Mouse (Mus musculus): ENCODE results near the gene Asgr2. TPM values are rescaled to one million over a fixed set of nuclear protein-coding genes. Genes with fewer than 3 reads are reported as not detected.

Asgr2 gene
- 0.12 and 0.26 TPM in 2 replicates for polyA plus RNA-seq (2015; fragmentation: Nextera tagmentation; extraction: Ambion mirVana)

DNA sequence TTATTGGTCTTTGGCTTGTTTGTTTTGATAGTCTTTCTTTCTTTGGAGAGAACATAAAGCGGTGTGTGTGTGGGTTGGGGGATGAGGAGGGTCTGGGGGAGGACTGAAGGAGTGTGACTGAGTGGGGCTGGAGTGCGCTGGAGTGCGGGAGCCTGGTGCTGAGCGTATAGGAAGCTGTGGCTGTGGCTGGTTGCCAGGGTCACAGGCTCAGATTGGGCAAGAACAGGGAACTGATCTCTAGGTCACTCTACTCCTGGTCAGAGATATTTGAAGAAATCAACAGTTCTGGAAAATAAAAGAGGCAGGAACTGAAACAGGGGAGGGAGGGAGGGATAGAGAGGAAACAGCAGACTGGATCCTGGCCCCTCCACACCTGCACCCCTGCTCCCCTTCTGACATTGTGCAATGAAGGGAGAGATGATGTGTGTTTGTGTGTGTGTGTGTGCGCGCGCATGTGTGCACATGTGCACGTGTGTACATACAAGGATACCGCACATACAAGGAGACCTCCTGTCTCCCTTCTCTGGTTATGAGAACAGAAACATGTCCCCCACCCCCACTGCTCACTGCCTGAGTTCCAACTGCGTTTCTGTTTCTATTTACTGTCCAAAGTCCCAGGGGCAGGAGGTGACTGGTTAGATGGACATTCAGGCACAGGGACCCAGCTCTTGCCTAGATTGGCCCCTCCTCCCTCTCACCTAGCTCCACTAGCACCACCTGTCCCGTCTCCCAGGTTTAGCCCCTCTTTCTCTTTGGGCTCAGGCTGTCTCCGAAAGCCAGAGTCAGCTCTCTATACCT, at the start of gene Asgr2:
Gene Asgr2 (plus strand): TSS at position 659 of the 798 bp plus-strand sequence.
- WGBS, result 71% methylated on average over 12 of the region's 12 CpGs

DNA sequence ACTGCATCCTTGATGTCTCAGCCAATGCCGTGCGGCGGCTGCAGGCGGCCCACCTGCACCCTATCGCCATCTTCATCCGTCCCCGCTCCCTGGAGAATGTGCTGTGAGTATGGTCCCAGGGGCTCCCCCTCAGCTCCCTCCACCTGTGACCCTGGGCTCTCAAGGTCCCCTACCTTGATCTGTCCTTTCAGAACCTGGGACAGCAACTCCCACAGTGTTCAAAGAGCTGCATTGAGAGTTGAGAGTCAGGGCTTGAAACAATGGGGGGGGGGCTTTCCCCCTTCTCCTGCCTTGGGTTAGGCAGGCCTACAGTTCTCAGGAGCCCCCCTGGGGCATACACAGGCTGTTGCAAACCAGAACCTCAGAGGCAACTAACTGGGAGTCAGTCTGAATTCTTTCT, 48.8 kb upstream of the Asgr2 start:
- no peaks in the 10 kb centered on the region for H3K9me3 ChIP-seq (replicated peaks)
- H3K4me1 ChIP-seq, result no peaks in the 10 kb centered on the region
- H3K27ac ChIP-seq (replicated peaks), result no peak overlapping the region
- WGBS, result 79% methylated on average over 7 of the region's 7 CpGs
- H3K36me3 ChIP-seq, result peaks cover 61% of the 10 kb centered on the region
- no peak overlapping the region for H3K4me3 ChIP-seq (replicated peaks)
- ATAC-seq (ENCODE audit: insufficient number of reproducible peaks, low FRiP score, low TSS enrichment, low read depth), result no peak
- no peaks in the 10 kb centered on the region for H3K27me3 ChIP-seq
- H3K9ac ChIP-seq, result no peak overlapping the region
- no peak overlapping the region for H3K4me2 ChIP-seq (replicated peaks)

More for the DNA sequence above, at the start of gene Asgr2:
- Histone ChIP-seq H3K9ac (no peak within 1 kb of the TSS), H3K27me3 (no peaks in the 10 kb centered on the region), H3K9me3 (replicated peaks) (no peaks in the 10 kb centered on the region), H3K36me3 (no peaks in the 10 kb centered on the region), H3K4me1 (no peaks in the 10 kb centered on the region), H3K4me3 (replicated peaks) (no peak within 1 kb of the TSS), H3K27ac (replicated peaks) (no peak within 1 kb of the TSS), H3K4me2 (replicated peaks) (no peak within 1 kb of the TSS)
- no peak for ATAC-seq (ENCODE audit: insufficient number of reproducible peaks, low FRiP score, low TSS enrichment, low read depth)

DNA sequence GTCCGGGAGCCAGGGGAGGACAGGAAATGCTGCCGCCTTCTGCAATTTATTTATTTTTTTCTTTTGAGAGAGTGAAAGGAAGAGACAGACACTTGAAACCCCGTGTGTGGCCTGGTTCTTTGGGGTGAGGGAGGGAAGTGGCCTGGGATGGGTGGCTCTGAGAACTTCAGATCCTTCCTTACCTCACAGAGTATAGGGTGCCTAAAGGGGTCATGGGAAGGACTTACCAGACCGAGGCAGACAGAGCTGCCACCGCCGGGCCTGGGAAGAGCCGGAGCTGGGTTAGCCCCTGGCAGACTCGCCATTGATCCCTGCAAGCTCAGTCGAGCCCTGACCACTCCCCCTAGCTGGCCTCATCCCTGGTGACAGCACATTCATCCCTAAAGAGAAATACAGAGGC, 47.0 kb upstream of the Asgr2 start:
- Histone ChIP-seq H3K9me3 (replicated peaks) (no peaks in the 10 kb centered on the region), H3K4me3 (replicated peaks) (no peak overlapping the region), H3K27me3 (no peaks in the 10 kb centered on the region), H3K4me2 (replicated peaks) (no peak overlapping the region), H3K27ac (replicated peaks) (no peak overlapping the region), H3K9ac (no peak overlapping the region), H3K36me3 (peaks cover 49% of the 10 kb centered on the region), H3K4me1 (no peaks in the 10 kb centered on the region)
- no peak for ATAC-seq (ENCODE audit: insufficient number of reproducible peaks, low FRiP score, low TSS enrichment, low read depth)
- WGBS, result 24% methylated on average over 9 of the region's 9 CpGs

DNA sequence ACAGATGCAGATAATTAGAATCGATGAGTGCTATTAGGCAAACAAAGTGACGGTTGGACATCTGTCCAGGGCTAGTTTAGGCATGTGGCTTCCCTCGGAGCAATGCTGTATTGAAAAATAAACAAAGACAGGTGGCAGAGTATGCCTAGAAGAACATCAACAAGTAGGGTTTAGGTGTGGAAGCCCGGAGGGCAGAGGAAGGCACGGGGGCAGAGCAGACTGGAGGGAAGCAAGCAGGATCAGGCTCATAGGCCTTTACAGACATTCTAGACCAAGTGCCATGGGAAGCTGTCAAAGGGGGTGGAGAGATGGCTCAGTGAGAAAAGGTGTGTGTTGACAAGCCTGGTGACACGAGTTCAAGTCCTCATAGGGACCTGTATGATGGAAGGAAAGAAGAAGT, 43.1 kb upstream of the Asgr2 start:
- no peak overlapping the region for H3K9ac ChIP-seq
- no peak overlapping the region for H3K4me2 ChIP-seq (replicated peaks)
- WGBS, result 35% methylated on average over 6 of the region's 6 CpGs
- H3K4me3 ChIP-seq (replicated peaks), result no peak overlapping the region
- H3K9me3 ChIP-seq (replicated peaks), result no peaks in the 10 kb centered on the region
- no peaks in the 10 kb centered on the region for H3K4me1 ChIP-seq
- H3K36me3 ChIP-seq, result peaks cover 13% of the 10 kb centered on the region
- H3K27me3 ChIP-seq, result no peaks in the 10 kb centered on the region
- ATAC-seq (ENCODE audit: insufficient number of reproducible peaks, low FRiP score, low TSS enrichment, low read depth), result no peak
- no peak overlapping the region for H3K27ac ChIP-seq (replicated peaks)

DNA sequence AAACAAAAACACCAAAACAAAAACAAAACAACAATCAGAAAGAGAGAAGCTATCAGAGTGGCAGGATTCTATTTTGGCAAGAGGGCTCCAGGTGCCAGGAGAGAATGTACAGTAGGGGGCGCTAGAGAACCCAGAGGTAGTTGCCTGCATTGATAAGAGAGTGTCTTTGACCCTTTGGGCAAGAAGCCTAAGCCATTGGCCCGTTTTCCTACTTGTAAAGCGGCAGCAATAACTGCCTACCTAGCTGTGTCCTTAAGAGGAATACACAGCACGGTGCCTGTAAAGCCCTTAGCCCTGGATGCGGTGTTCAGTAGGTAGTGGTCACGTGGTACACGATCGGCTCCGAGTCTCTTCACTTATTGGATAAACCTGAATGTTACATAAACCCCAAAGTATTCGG, 42.6 kb upstream of the Asgr2 start:
- 56% methylated on average over 10 of the region's 10 CpGs for WGBS
- no peak for ATAC-seq (ENCODE audit: insufficient number of reproducible peaks, low FRiP score, low TSS enrichment, low read depth)
- no peak overlapping the region for H3K4me3 ChIP-seq (replicated peaks)
- no peak overlapping the region for H3K9ac ChIP-seq
- no peak overlapping the region for H3K4me2 ChIP-seq (replicated peaks)
- no peaks in the 10 kb centered on the region for H3K9me3 ChIP-seq (replicated peaks)
- no peaks in the 10 kb centered on the region for H3K27me3 ChIP-seq
- peaks cover 9% of the 10 kb centered on the region; the same call in 1 of the 2 replicates for H3K36me3 ChIP-seq
- no peaks in the 10 kb centered on the region for H3K4me1 ChIP-seq
- no peak overlapping the region for H3K27ac ChIP-seq (replicated peaks)

DNA sequence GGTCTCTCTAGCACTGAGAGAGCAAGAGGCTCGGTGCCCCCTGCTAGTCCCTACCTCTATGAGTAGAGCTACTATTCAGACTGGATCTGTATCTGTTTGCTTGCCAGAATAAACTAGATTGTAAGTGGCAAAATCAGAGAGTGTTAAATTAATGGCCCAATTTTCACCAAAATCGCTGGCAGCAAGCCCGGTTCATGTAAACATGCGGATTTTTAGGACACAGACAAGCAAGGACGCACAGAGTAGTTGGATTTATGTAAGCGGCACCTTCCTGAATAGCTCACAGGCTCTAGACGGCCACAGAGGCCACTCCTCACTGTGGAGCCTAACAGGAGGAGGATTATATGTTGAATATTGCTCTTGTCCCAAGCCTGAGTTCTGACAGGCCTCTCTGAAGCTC, 39.3 kb upstream of the Asgr2 start:
- no peaks in the 10 kb centered on the region for H3K27me3 ChIP-seq
- H3K36me3 ChIP-seq, result no peaks in the 10 kb centered on the region
- H3K4me2 ChIP-seq (replicated peaks), result no peak overlapping the region
- no peak for ATAC-seq (ENCODE audit: insufficient number of reproducible peaks, low FRiP score, low TSS enrichment, low read depth)
- H3K27ac ChIP-seq (replicated peaks), result no peak overlapping the region
- 68% methylated on average over 7 of the region's 7 CpGs for WGBS
- no peak overlapping the region for H3K9ac ChIP-seq
- H3K4me1 ChIP-seq, result peaks cover 7% of the 10 kb centered on the region; the same call in 1 of the 2 replicates
- H3K4me3 ChIP-seq (replicated peaks), result no peak overlapping the region
- H3K9me3 ChIP-seq (replicated peaks), result no peaks in the 10 kb centered on the region

DNA sequence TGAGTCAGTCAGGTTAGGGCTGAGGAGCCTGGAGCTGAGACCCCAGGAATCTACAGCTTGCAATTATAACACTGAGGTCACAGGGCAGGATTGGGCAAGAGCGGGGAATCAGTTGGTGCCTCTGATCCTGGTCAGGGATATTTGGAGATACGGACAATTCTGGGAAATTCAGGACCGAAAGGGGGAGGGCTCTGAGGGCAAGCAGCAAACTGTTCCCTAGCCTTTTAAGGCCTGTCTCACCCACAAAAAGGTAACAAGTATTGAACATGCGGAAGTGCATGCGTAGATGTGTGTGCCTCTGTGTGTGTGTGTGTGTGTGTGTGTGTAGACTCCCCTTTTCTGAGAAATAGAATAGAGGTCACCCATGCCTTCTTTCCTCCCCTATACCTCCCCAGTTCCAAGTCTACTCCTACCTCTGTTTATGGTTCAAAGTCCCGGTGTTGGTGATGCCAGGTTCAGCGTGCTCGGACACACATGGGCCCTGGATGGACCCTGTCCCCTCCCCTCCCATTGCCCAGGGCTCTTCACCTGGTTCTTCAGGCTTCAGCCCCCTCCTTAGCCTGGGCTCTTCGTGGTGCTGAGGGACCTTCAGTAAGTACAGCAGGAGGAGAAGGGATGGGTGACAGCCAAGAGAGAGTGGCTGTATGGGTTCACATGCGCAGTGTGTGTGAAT, 38.4 kb upstream of the Asgr2 start, which contains the start of gene Asgr1:
Gene Asgr1 (plus strand): TSS at position 188 of the 673 bp plus-strand sequence.
- Histone ChIP-seq H3K36me3 (no peaks in the 10 kb centered on the region), H3K9me3 (replicated peaks) (no peaks in the 10 kb centered on the region), H3K4me2 (replicated peaks) (no peak within 1 kb of the TSS), H3K4me1 (peaks cover 7% of the 10 kb centered on the region; the same call in 1 of the 2 replicates), H3K9ac (no peak within 1 kb of the TSS), H3K27ac (replicated peaks) (no peak within 1 kb of the TSS), H3K27me3 (no peaks in the 10 kb centered on the region), H3K4me3 (replicated peaks) (no peak within 1 kb of the TSS)
- WGBS, result 76% methylated on average over 10 of the region's 10 CpGs
- ATAC-seq (ENCODE audit: insufficient number of reproducible peaks, low FRiP score, low TSS enrichment, low read depth), result no peak

DNA sequence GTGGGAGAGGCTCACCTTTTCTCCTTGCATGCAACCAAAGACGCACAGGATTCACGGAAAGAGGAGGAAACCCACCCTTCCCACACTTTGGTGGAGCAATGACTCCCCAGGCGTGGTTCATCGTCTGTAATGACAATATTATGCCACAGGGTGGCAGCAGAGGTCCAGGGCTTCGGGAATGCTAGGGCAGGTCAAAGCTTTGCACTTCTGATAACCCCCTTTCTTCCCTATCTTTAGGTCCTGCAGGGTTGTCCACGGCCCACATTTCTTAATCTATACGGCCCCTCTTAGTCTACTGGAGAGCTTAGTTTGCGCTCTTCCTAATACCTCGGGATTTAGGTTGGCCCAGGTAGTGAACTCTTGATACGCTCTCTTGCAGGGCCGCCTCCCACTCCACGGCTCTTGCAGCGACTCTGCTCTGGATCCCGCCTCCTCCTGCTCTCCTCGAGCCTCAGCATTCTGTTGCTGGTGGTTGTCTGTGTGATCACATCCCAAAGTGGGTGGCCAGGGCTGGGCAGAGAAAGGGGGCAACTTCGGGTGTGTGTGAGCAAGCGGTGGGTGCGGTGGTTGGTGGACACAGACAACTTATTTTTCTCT, 36.7 kb upstream of the Asgr2 start:
- Histone ChIP-seq H3K27ac (replicated peaks) (no peak overlapping the region), H3K36me3 (no peaks in the 10 kb centered on the region), H3K9ac (no peak overlapping the region), H3K4me3 (replicated peaks) (0 out of 2 replicates have a peak overlapping the region, but pooled peaks have one; percentile 2), H3K9me3 (replicated peaks) (no peaks in the 10 kb centered on the region), H3K4me2 (replicated peaks) (peak overlapping the region; percentile 22; the same call in 1 of the 2 replicates), H3K4me1 (peaks cover 7% of the 10 kb centered on the region; the same call in 1 of the 2 replicates), H3K27me3 (no peaks in the 10 kb centered on the region)
- peak; percentile 16; the same call in 1 of the 2 replicates for ATAC-seq (ENCODE audit: insufficient number of reproducible peaks, low FRiP score, low TSS enrichment, low read depth)
- WGBS, result 27% methylated on average over 18 of the region's 18 CpGs

DNA sequence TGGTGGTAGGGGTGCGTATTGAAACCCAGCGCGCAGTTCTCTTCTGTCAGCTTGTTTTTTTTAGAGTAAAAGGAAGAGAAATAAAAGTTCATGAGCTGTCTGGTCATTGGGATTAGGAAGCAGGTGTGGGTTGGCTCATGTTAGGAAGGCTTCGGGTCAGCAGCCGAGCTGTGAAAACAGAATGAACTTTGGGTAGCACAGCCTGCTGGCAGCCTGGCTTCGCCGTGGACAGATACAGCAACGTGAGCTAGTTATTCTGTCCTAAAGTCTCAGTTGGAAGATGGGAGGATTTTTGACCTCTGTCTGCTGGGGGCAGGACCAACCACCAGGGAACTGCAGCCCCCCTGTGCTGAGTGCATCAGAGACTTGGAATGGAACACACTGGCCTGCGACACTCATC, 34.6 kb upstream of the Asgr2 start:
- H3K9ac ChIP-seq, result no peak overlapping the region
- H3K27ac ChIP-seq (replicated peaks), result no peak overlapping the region
- H3K9me3 ChIP-seq (replicated peaks), result no peaks in the 10 kb centered on the region
- H3K4me3 ChIP-seq (replicated peaks), result no peak overlapping the region
- no peaks in the 10 kb centered on the region for H3K27me3 ChIP-seq
- no peaks in the 10 kb centered on the region for H3K36me3 ChIP-seq
- H3K4me2 ChIP-seq (replicated peaks), result no peak overlapping the region
- ATAC-seq (ENCODE audit: insufficient number of reproducible peaks, low FRiP score, low TSS enrichment, low read depth), result no peak
- peaks cover 7% of the 10 kb centered on the region; the same call in 1 of the 2 replicates for H3K4me1 ChIP-seq
- 84% methylated on average over 9 of the region's 9 CpGs for WGBS

DNA sequence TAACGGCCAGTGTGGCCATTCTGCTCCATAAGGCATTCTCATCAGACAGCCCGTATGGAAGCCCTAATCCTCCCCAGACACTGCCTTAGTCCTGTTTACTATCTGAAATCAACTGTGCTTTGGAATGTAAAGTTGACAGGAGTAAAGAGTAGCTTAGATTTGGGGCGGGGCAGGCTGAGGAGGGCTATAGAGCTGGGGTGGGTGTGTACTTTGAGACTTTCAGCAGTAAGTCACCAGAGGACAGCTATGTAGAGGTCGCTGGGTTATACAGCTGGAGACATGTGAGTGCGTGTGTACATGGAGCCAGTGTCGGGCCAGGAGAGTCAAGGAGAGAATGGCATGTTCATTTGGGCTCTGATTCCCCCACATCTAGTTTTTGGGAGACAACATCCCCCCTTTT, 32.5 kb upstream of the Asgr2 start:
- no peaks in the 10 kb centered on the region for H3K9me3 ChIP-seq (replicated peaks)
- WGBS, result 57% methylated on average over 6 of the region's 6 CpGs
- no peaks in the 10 kb centered on the region for H3K36me3 ChIP-seq
- no peak overlapping the region for H3K9ac ChIP-seq
- no peak overlapping the region for H3K4me3 ChIP-seq (replicated peaks)
- H3K4me2 ChIP-seq (replicated peaks), result no peak overlapping the region
- peaks cover 7% of the 10 kb centered on the region; the same call in 1 of the 2 replicates for H3K4me1 ChIP-seq
- H3K27me3 ChIP-seq, result no peaks in the 10 kb centered on the region
- no peak for ATAC-seq (ENCODE audit: insufficient number of reproducible peaks, low FRiP score, low TSS enrichment, low read depth)
- H3K27ac ChIP-seq (replicated peaks), result no peak overlapping the region

DNA sequence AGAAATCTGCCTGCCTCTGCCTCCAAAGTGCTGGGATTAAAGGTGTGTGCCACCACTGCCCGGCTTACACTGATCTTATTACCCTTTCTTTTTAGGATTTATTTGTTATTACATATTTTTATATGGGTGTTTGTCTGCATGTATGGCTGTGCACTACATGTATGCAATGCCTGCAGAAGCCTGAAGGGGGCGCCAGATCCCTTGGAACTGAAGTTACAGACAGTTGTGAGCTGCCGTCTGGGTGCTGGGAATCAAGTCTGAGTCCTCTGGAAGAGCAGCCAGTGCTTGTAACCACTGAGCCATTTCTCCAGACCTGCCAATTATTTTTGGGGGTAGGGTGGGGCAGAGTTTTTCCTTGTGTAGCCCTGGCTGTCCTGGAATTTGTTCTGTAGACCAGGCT, 29.4 kb upstream of the Asgr2 start:
- ATAC-seq (ENCODE audit: insufficient number of reproducible peaks, low FRiP score, low TSS enrichment, low read depth), result no peak
- H3K36me3 ChIP-seq, result no peaks in the 10 kb centered on the region
- H3K27ac ChIP-seq (replicated peaks), result no peak overlapping the region
- H3K9ac ChIP-seq, result no peak overlapping the region
- 71% methylated on average over 3 of the region's 3 CpGs for WGBS
- no peaks in the 10 kb centered on the region for H3K4me1 ChIP-seq
- no peaks in the 10 kb centered on the region for H3K27me3 ChIP-seq
- H3K4me3 ChIP-seq (replicated peaks), result no peak overlapping the region
- no peaks in the 10 kb centered on the region for H3K9me3 ChIP-seq (replicated peaks)
- H3K4me2 ChIP-seq (replicated peaks), result no peak overlapping the region

Measured in embryonic facial prominence, embryonic 15.5 days (tissue).